Mouse (Mus musculus) stomach, embryonic 16.5 days (tissue): ENCODE results near the gene Fbxw11. TPM values are rescaled to one million over a fixed set of nuclear protein-coding genes. Genes with fewer than 3 reads are reported as not detected.

Experiments
- ATAC-seq: fragments of 200-750 bp; cut with Nextera tagmentation; 2 replicates; pipeline ENCODE4 v1.8.0; 2017; ENCODE audit warnings: moderate number of reproducible peaks, moderate TSS enrichment; ENCODE audit not compliant: insufficient read depth, low FRiP score
- H3K27ac ChIP-seq: fragments of 300-500 bp; sonication (generic); 2 replicates; pipeline ENCODE4 v1.5.1; 2014; ENCODE audit warnings: low read length
- H3K27me3 ChIP-seq: fragments of 300-500 bp; sonication (generic); 2 replicates; pipeline ENCODE4 v1.6.1; 2014; ENCODE audit warnings: low read length, control low read depth, mixed read lengths; ENCODE audit not compliant: control insufficient read depth, insufficient read depth
- H3K36me3 ChIP-seq: fragments of 300-500 bp; sonication (generic); 2 replicates; pipeline ENCODE4 v1.6.1; 2014; ENCODE audit warnings: low read length; ENCODE audit not compliant: control insufficient read depth, insufficient read depth
- H3K4me1 ChIP-seq: fragments of 300-500 bp; sonication (generic); 2 replicates; pipeline ENCODE4 v1.6.1; 2014; ENCODE audit warnings: low read length, control low read depth, mixed read lengths; ENCODE audit not compliant: control insufficient read depth, insufficient read depth
- H3K4me2 ChIP-seq: fragments of 300-500 bp; sonication (generic); 2 replicates; pipeline ENCODE4 v1.6.1; 2014; ENCODE audit warnings: low read depth, low read length, mixed read lengths
- H3K4me3 ChIP-seq: fragments of 300-500 bp; sonication (generic); replicated peaks from 2 replicates; pipeline ENCODE4 v1.5.1; 2014; ENCODE audit warnings: mild to moderate bottlenecking, low read length
- H3K9ac ChIP-seq: fragments of 300-500 bp; sonication (generic); 2 replicates; pipeline ENCODE4 v1.6.1; 2014; ENCODE audit warnings: low read length
- H3K9me3 ChIP-seq: fragments of 300-500 bp; sonication (generic); replicated peaks from 2 replicates; pipeline ENCODE4 v1.6.1; 2016; ENCODE audit warnings: low read length, control low read depth; ENCODE audit not compliant: control insufficient read depth
- WGBS: fragments of 180-500 bp; shearing (Covaris S2); extraction: QIAGEN DNeasy Blood & Tissue Kit; methylation state at CpG from one replicate; pipeline ENCODE4 v1.1.7; 2014; 5-methylcytosine and 5-hydroxymethylcytosine counted together
- polyA plus RNA-seq: library from polyadenylated mRNA; unstranded; fragments of >200 nt; fragmentation: Nextera tagmentation; extraction: Ambion mirVana; gene quantifications from 2 replicates; pipeline ENCODE4 v1.2.1, GENCODE M21; 2015

Gene Fbxw11
- polyA plus RNA-seq, 1 experiment from 2014 or later: 65.0 TPM

DNA sequence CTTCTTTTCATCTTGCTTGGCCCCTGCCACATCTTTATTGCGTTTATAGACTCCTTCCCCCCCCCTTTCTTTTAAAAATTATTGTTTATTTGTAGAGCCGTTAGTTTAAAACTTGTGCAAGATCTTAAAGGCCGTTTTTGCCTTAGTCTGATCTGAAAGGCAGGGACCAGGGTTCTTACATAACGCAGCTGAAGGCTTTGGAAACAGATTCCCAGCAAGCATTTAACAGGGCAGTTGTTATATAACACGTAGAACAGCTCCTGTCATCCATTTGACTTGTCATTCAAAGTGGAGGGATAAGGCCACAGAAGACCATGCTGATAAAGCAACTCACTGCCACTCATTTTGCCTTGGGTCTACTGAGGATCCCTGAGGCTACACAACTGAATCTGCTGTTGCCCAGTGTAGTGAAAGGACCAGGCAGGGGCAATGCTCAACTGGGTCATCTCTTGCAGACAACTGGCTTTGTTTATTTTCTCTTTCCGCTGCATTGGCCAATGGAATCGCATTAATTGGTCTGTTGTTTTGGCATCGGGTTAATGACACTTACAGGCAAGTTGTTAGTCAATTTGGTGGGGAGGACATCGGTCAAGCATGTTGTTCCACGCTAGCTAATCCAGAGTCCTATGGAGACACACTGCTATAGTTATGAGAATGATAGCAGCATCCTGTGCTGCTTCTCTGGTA, 152.4 kb downstream of the Fbxw11 start:
- H3K27me3 ChIP-seq: no peaks in the 10 kb centered on the region
- ATAC-seq: no peak
- H3K4me1 ChIP-seq: no peaks in the 10 kb centered on the region
- 56% methylated on average over 10 of the region's 10 CpGs for WGBS
- H3K9ac ChIP-seq: no peak overlapping the region
- no peaks in the 10 kb centered on the region for H3K9me3 ChIP-seq
- H3K27ac ChIP-seq: no peak overlapping the region
- no peak overlapping the region for H3K4me3 ChIP-seq
- no peak overlapping the region for H3K4me2 ChIP-seq
- no peaks in the 10 kb centered on the region for H3K36me3 ChIP-seq

Other genes with a start within 250 kb of the Fbxw11 start
- 39.2 and 40.3 TPM in 2 replicates for gene Ubtd2, start 187.4 kb upstream of the Fbxw11 start, polyA plus RNA-seq
- 0.70 and 0.87 TPM in 2 replicates for gene Efcab9, start 110.6 kb upstream of the Fbxw11 start, polyA plus RNA-seq
- 4.2 TPM in 2 replicates for gene Stk10, start 109.4 kb upstream of the Fbxw11 start, polyA plus RNA-seq
- gene Smim23, start 181.9 kb downstream of the Fbxw11 start, polyA plus RNA-seq: not detected in 2 replicates